Mouse (Mus musculus) brown adipose tissue, adult 24 weeks (tissue): ENCODE results near the gene 2010111I01Rik. TPM values are rescaled to one million over a fixed set of nuclear protein-coding genes. Genes with fewer than 3 reads are reported as not detected.

Source experiments
- H3K27ac ChIP-seq: fragments of 200-500 bp; replicated peaks from 2 replicates; pipeline ENCODE4 v1.5.1; 2012; ENCODE audit warnings: low read depth, mild to moderate bottlenecking, low read length
- H3K4me1 ChIP-seq: fragments of 200-500 bp; 2 replicates; pipeline ENCODE4 v1.6.1; 2012; ENCODE audit warnings: low read length, mixed read lengths; ENCODE audit not compliant: control insufficient read depth, insufficient read depth, insufficient read length
- H3K4me3 ChIP-seq: fragments of 200-500 bp; 2 replicates; pipeline ENCODE4 v1.5.1; 2012; ENCODE audit warnings: low read depth, mild to moderate bottlenecking, low read length, moderate library complexity; ENCODE audit not compliant: insufficient read depth
- polyA plus RNA-seq: library from polyadenylated mRNA; stranded (reverse); fragments of >200 nt; gene quantifications from 2 replicates; pipeline ENCODE4 v1.2.4, GENCODE M21; 2012; ENCODE audit not compliant: missing spikeins, insufficient read depth, insufficient read length

The 2010111I01Rik gene
- polyA plus RNA-seq, 1 experiment, result 10.7 TPM

GRCm38 (mm10) chr13:63256146-63256545 lies 291.5 kb downstream of the 2010111I01Rik start:
- Histone ChIP-seq H3K4me3 (no peak overlapping the region), H3K4me1 (peaks cover 56% of the 10 kb centered on the region), H3K27ac (peak overlapping the region; percentile 87)

- peaks cover 56% of the 10 kb centered on the region for H3K4me1 ChIP-seq
- peak overlapping the region; percentile 22; the same call in 1 of the 2 replicates for H3K27ac ChIP-seq
- H3K4me3 ChIP-seq, result no peak overlapping the region
These were observed 292.1 kb downstream of the 2010111I01Rik start for GRCm38 (mm10) chr13:63256807-63257206.

GRCm38 (mm10) chr13:63258167-63258582 lies 293.5 kb downstream of the 2010111I01Rik start:
- Histone ChIP-seq H3K4me3 (no peak overlapping the region), H3K27ac (peak overlapping the region; percentile 53; the same call in 1 of the 2 replicates), H3K4me1 (peaks cover 57% of the 10 kb centered on the region)

GRCm38 (mm10) chr13:63258671-63259070 lies 294.0 kb downstream of the 2010111I01Rik start:
- H3K4me3 ChIP-seq, result no peak overlapping the region
- H3K27ac ChIP-seq, result peak overlapping the region; percentile 53; the same call in 1 of the 2 replicates
- H3K4me1 ChIP-seq, result peaks cover 57% of the 10 kb centered on the region

GRCm38 (mm10) chr13:63260133-63260532 lies 295.4 kb downstream of the 2010111I01Rik start:
- Histone ChIP-seq H3K4me1 (peaks cover 52% of the 10 kb centered on the region), H3K4me3 (no peak overlapping the region), H3K27ac (0 out of 2 replicates have a peak overlapping the region, but pooled peaks have one; percentile 37)

- Histone ChIP-seq H3K4me3 (no peak overlapping the region), H3K4me1 (peaks cover 48% of the 10 kb centered on the region), H3K27ac (peak overlapping the region; percentile 64)
These were observed 296.3 kb downstream of the 2010111I01Rik start for GRCm38 (mm10) chr13:63260753-63261631.

GRCm38 (mm10) chr13:63261676-63262075 lies 297.0 kb downstream of the 2010111I01Rik start:
- peak overlapping the region; percentile 11; the same call in 1 of the 2 replicates for H3K27ac ChIP-seq
- peaks cover 45% of the 10 kb centered on the region for H3K4me1 ChIP-seq
- H3K4me3 ChIP-seq, result no peak overlapping the region

GRCm38 (mm10) chr13:63262168-63262957 lies 297.7 kb downstream of the 2010111I01Rik start:
- Histone ChIP-seq H3K27ac (peak overlapping the region; percentile 11; the same call in 1 of the 2 replicates), H3K4me1 (peaks cover 45% of the 10 kb centered on the region), H3K4me3 (no peak overlapping the region)

- peak overlapping the region; percentile 5; the same call in 1 of the 2 replicates for H3K27ac ChIP-seq
- peaks cover 26% of the 10 kb centered on the region for H3K4me1 ChIP-seq
- no peak overlapping the region for H3K4me3 ChIP-seq
These were observed 303.7 kb downstream of the 2010111I01Rik start for GRCm38 (mm10) chr13:63268371-63268770.

- Histone ChIP-seq H3K27ac (peak overlapping the region; percentile 65), H3K4me3 (no peak overlapping the region), H3K4me1 (peaks cover 23% of the 10 kb centered on the region)
These were observed 304.1 kb downstream of the 2010111I01Rik start for GRCm38 (mm10) chr13:63268776-63269175.

GRCm38 (mm10) chr13:63270191-63270590 lies 305.5 kb downstream of the 2010111I01Rik start:
- no peak overlapping the region for H3K27ac ChIP-seq
- H3K4me1 ChIP-seq, result peaks cover 25% of the 10 kb centered on the region
- H3K4me3 ChIP-seq, result no peak overlapping the region

GRCm38 (mm10) chr13:63272017-63272601 lies 307.4 kb downstream of the 2010111I01Rik start:
- peak overlapping the region; percentile 28 for H3K4me3 ChIP-seq
- peak overlapping the region; percentile 17; the same call in 1 of the 2 replicates for H3K27ac ChIP-seq
- H3K4me1 ChIP-seq, result peaks cover 31% of the 10 kb centered on the region

- Histone ChIP-seq H3K27ac (peak overlapping the region; percentile 70), H3K4me3 (peak overlapping the region; percentile 64), H3K4me1 (peaks cover 34% of the 10 kb centered on the region)
These were observed 308.0 kb downstream of the 2010111I01Rik start for GRCm38 (mm10) chr13:63272602-63273229.

- peaks cover 38% of the 10 kb centered on the region for H3K4me1 ChIP-seq
These were observed 309.2 kb downstream of the 2010111I01Rik start for GRCm38 (mm10) chr13:63273859-63274258.

More at GRCm38 (mm10) chr13:63273859-63274258, 309.2 kb downstream of the 2010111I01Rik start:
- peak overlapping the region; percentile 39 for H3K4me3 ChIP-seq
- peak overlapping the region; percentile 39 for H3K27ac ChIP-seq
